Mouse (Mus musculus): ENCODE measurements at regions not wholly inside any gene's neighbourhood (a gene's known extent, or its start where the extent isn't known, plus 50 kb on each side); places are given as distances from the start of the nearest gene placed in this dataset.

GRCm38 (mm10) chr9:47403317-47403716 lies 126.7 kb upstream of the Cadm1 start:
- WGBS = 86% methylated on average over 11 of the region's 11 CpGs
- no peaks in the 10 kb centered on the region for H3K4me1 ChIP-seq (ENCODE audit: control insufficient read depth, insufficient read depth, low read length)
- no peak overlapping the region for H3K27ac ChIP-seq (ENCODE audit: control insufficient read depth, insufficient read depth, low read depth, low read length, poor library complexity)

GRCm38 (mm10) chr9:47404821-47405220 lies 125.2 kb upstream of the Cadm1 start:
- WGBS = 81% methylated on average over 3 of the region's 3 CpGs

More at GRCm38 (mm10) chr9:47403317-47403716, 126.7 kb upstream of the Cadm1 start:
- no peak for TF ChIP-seq POLR2A (IDR thresholded peaks at IDR 0.05; ENCODE audit: borderline replicate concordance, control insufficient read depth, low read depth, low read length)
- TF ChIP-seq CTCF (IDR thresholded peaks at IDR 0.05; ENCODE audit: control insufficient read depth, insufficient read depth, low read length) = no peak
- H3K4me3 ChIP-seq (replicated peaks; ENCODE audit: control insufficient read depth, low read depth, low read length) = no peak overlapping the region

GRCm38 (mm10) chr9:47405547-47405946 lies 124.4 kb upstream of the Cadm1 start:
- H3K27ac ChIP-seq (ENCODE audit: control insufficient read depth, insufficient read depth, low read depth, low read length, poor library complexity) = no peak overlapping the region
- 74% methylated on average over 4 of the region's 4 CpGs for WGBS
- TF ChIP-seq POLR2A (IDR thresholded peaks at IDR 0.05; ENCODE audit: borderline replicate concordance, control insufficient read depth, low read depth, low read length) = no peak
- no peak for TF ChIP-seq CTCF (IDR thresholded peaks at IDR 0.05; ENCODE audit: control insufficient read depth, insufficient read depth, low read length)
- H3K4me1 ChIP-seq (ENCODE audit: control insufficient read depth, insufficient read depth, low read length) = no peaks in the 10 kb centered on the region
- H3K4me3 ChIP-seq (replicated peaks; ENCODE audit: control insufficient read depth, low read depth, low read length) = no peak overlapping the region

More at GRCm38 (mm10) chr9:47404821-47405220, 125.2 kb upstream of the Cadm1 start:
- no peak for TF ChIP-seq POLR2A (IDR thresholded peaks at IDR 0.05; ENCODE audit: borderline replicate concordance, control insufficient read depth, low read depth, low read length)
- TF ChIP-seq CTCF (IDR thresholded peaks at IDR 0.05; ENCODE audit: control insufficient read depth, insufficient read depth, low read length) = no peak
- Histone ChIP-seq H3K4me3 (replicated peaks; ENCODE audit: control insufficient read depth, low read depth, low read length) (no peak overlapping the region), H3K27ac (ENCODE audit: control insufficient read depth, insufficient read depth, low read depth, low read length, poor library complexity) (no peak overlapping the region), H3K4me1 (ENCODE audit: control insufficient read depth, insufficient read depth, low read length) (no peaks in the 10 kb centered on the region)

- TF ChIP-seq CTCF (IDR thresholded peaks at IDR 0.05; ENCODE audit: control insufficient read depth, insufficient read depth, low read length) (no peak), POLR2A (IDR thresholded peaks at IDR 0.05; ENCODE audit: borderline replicate concordance, control insufficient read depth, low read depth, low read length) (no peak)
- no peak overlapping the region for H3K27ac ChIP-seq (ENCODE audit: control insufficient read depth, insufficient read depth, low read depth, low read length, poor library complexity)
- H3K4me1 ChIP-seq (ENCODE audit: control insufficient read depth, insufficient read depth, low read length) = no peaks in the 10 kb centered on the region
- 51% methylated on average over 7 of the region's 7 CpGs for WGBS
- no peak overlapping the region for H3K4me3 ChIP-seq (replicated peaks; ENCODE audit: control insufficient read depth, low read depth, low read length)
These were observed 122.8 kb upstream of the Cadm1 start for GRCm38 (mm10) chr9:47407007-47407670.

GRCm38 (mm10) chr9:47408061-47408460 lies 121.9 kb upstream of the Cadm1 start:
- whole genome bisulfite sequencing = 38% methylated on average over 4 of the region's 4 CpGs
- no peak overlapping the region for H3K27ac ChIP-seq (ENCODE audit: control insufficient read depth, insufficient read depth, low read depth, low read length, poor library complexity)
- no peaks in the 10 kb centered on the region for H3K4me1 ChIP-seq (ENCODE audit: control insufficient read depth, insufficient read depth, low read length)
- no peak for TF ChIP-seq POLR2A (IDR thresholded peaks at IDR 0.05; ENCODE audit: borderline replicate concordance, control insufficient read depth, low read depth, low read length)
- TF ChIP-seq CTCF (IDR thresholded peaks at IDR 0.05; ENCODE audit: control insufficient read depth, insufficient read depth, low read length) = no peak
- H3K4me3 ChIP-seq (replicated peaks; ENCODE audit: control insufficient read depth, low read depth, low read length) = no peak overlapping the region

- TF ChIP-seq POLR2A (IDR thresholded peaks at IDR 0.05; ENCODE audit: borderline replicate concordance, control insufficient read depth, low read depth, low read length) (no peak), CTCF (IDR thresholded peaks at IDR 0.05; ENCODE audit: control insufficient read depth, insufficient read depth, low read length) (no peak)
- WGBS = 79% methylated on average over 6 of the region's 6 CpGs
These were observed 120.4 kb upstream of the Cadm1 start for GRCm38 (mm10) chr9:47409579-47409978.

GRCm38 (mm10) chr9:47412786-47413185 lies 117.2 kb upstream of the Cadm1 start:
- no peak overlapping the region for H3K4me3 ChIP-seq (replicated peaks; ENCODE audit: control insufficient read depth, low read depth, low read length)
- H3K4me1 ChIP-seq (ENCODE audit: control insufficient read depth, insufficient read depth, low read length) = no peaks in the 10 kb centered on the region
- no peak overlapping the region for H3K27ac ChIP-seq (ENCODE audit: control insufficient read depth, insufficient read depth, low read depth, low read length, poor library complexity)
- TF ChIP-seq CTCF (IDR thresholded peaks at IDR 0.05; ENCODE audit: control insufficient read depth, insufficient read depth, low read length) (no peak), POLR2A (IDR thresholded peaks at IDR 0.05; ENCODE audit: borderline replicate concordance, control insufficient read depth, low read depth, low read length) (no peak)
- WGBS = 70% methylated on average over 2 of the region's 2 CpGs

More at GRCm38 (mm10) chr9:47409579-47409978, 120.4 kb upstream of the Cadm1 start:
- H3K4me3 ChIP-seq (replicated peaks; ENCODE audit: control insufficient read depth, low read depth, low read length) = no peak overlapping the region
- no peaks in the 10 kb centered on the region for H3K4me1 ChIP-seq (ENCODE audit: control insufficient read depth, insufficient read depth, low read length)
- H3K27ac ChIP-seq (ENCODE audit: control insufficient read depth, insufficient read depth, low read depth, low read length, poor library complexity) = no peak overlapping the region

GRCm38 (mm10) chr9:47414350-47414988 lies 115.5 kb upstream of the Cadm1 start:
- Histone ChIP-seq H3K4me3 (replicated peaks; ENCODE audit: control insufficient read depth, low read depth, low read length) (no peak overlapping the region), H3K4me1 (ENCODE audit: control insufficient read depth, insufficient read depth, low read length) (no peaks in the 10 kb centered on the region), H3K27ac (ENCODE audit: control insufficient read depth, insufficient read depth, low read depth, low read length, poor library complexity) (no peak overlapping the region)
- TF ChIP-seq POLR2A (IDR thresholded peaks at IDR 0.05; ENCODE audit: borderline replicate concordance, control insufficient read depth, low read depth, low read length) (no peak), CTCF (IDR thresholded peaks at IDR 0.05; ENCODE audit: control insufficient read depth, insufficient read depth, low read length) (no peak)
- WGBS = 68% methylated on average over 8 of the region's 8 CpGs

Measured in bone marrow, adult 2 months (tissue).